Mouse (Mus musculus) layer of hippocampus, adult 9-10 months (tissue): ENCODE measurements around the gene Igf1r.

ENCODE experiments used
- DNase-seq: peaks from one replicate; pipeline ENCODE4 v3.0.0; 2022; ENCODE audit warnings: low spot score

Gene Igf1r

GRCm38 (mm10) chr7:68172776-68173175 is 220.1 kb downstream of the Igf1r start:
- no peak for DNase-seq

- DNase-seq, result no peak
These were observed 227.0 kb downstream of the Igf1r start for GRCm38 (mm10) chr7:68179672-68180071.

DNA sequence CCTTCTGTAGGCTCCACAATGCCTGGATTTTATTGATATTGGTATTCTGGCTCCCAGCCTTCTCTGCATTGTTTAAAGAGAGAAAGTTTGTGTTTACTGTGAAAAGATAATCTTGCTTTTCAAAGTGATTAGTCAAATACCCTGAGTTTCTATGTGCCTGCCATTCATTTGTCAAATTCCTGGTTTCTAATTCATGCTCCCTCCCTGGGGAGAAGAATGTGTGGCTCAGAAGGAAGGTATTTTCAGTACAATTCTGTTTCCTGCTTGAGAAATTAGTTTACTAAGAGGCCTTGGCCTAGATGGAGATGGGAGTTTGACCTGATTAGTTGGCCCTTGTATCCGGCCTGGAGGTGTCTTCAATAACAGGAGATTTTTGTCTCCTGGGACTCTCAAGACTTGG is 228.5 kb downstream of the Igf1r start:
- no peak for DNase-seq

- DNase-seq, result no peak
These were observed 229.4 kb downstream of the Igf1r start for GRCm38 (mm10) chr7:68182025-68182424.

- DNase-seq, result no peak
These were observed 230.1 kb downstream of the Igf1r start for GRCm38 (mm10) chr7:68182773-68183172.

DNA sequence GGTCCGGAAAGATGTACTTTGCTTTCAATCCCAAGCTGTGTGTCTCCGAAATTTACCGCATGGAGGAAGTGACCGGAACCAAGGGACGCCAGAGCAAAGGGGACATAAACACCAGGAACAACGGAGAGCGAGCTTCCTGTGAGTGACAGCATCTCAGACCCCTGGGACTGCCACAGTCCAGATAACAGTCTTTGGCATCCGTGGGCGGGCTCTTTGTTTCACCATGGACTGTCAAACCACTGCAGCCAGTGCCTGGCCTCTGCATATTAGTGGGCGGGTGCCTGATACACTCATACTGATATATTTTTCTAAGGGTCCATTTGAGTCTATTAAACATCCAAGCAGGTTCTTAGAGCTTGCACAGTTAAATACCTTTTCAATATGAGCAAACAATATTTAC is 230.8 kb downstream of the Igf1r start:
- no peak for DNase-seq

DNA sequence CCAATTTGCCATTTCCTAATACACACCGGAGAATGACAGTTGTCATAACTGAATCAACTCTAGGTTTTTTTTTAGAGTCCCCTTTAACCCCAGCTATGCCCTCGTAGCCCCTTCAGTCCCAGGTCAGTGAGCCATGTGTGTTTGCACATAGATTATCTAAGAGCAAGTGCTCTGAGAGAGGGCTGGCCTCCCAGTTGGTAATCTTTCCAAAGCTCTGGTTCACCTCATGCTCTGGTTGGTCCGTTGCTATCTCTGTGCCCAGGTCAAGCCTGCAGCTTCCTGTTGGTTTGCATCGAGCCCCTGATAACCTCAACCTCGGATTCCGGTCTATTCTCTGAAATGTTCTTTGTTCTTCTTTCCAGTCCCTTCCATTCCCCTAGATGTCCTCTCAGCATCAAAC is 236.6 kb downstream of the Igf1r start:
- no peak for DNase-seq

- no peak for DNase-seq
These were observed 237.2 kb downstream of the Igf1r start for GRCm38 (mm10) chr7:68189691-68190456.

GRCm38 (mm10) chr7:68193958-68194695 is 241.5 kb downstream of the Igf1r start:
- DNase-seq, result no peak

DNA sequence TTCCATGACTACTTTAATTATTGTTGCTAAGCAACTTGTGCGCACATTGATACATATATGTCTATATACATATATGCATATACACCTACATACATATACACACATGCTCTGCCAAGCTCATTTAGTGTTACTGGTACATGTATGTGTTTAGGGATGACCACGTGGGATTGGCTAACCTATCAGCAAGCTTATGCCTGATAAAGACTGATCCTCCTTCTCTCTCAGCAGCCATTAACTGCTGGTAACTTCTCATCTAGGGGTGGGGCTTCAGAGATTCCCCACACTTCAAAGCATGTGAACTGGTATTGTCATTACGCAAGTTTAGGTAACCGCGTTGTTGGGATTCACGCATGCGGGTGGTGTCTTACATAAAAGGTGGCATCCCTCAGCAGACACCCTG is 247.0 kb downstream of the Igf1r start:
- DNase-seq, result no peak

DNA sequence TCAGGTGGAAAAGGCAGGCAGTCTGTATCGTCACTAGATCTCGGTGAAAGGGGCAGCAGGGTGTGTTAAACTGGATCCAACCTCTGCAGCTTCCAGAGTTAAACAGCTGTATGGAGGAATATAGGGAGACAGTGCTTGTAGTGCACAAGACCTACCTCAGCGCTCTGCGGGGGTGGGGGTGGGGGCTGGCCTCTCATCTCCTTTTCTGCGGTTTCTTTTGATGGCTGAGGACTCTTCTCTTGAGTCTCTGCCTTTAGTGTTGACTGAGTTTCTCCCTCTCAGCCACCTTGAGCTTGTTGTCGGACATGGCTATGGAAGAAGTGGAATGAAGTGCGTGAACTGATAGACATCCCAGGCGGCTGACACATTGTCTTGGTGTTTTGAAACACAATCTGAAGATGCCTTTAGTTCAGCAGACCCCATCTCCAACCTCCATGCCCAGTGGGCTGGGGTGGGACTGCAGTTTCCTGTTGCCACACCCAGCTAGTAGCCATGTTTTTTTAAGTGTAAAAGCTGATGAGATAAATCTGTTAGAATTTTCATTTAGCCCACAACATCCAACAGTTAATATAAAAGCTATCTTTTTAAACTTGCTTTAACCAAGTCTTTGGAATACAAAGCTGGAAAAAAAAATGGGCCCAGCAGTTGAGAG is 253.3 kb downstream of the Igf1r start:
- DNase-seq, result no peak

- no peak for DNase-seq
These were observed 256.4 kb downstream of the Igf1r start for GRCm38 (mm10) chr7:68209039-68209438.

GRCm38 (mm10) chr7:68210417-68210816 is 257.8 kb downstream of the Igf1r start:
- DNase-seq, result no peak

DNA sequence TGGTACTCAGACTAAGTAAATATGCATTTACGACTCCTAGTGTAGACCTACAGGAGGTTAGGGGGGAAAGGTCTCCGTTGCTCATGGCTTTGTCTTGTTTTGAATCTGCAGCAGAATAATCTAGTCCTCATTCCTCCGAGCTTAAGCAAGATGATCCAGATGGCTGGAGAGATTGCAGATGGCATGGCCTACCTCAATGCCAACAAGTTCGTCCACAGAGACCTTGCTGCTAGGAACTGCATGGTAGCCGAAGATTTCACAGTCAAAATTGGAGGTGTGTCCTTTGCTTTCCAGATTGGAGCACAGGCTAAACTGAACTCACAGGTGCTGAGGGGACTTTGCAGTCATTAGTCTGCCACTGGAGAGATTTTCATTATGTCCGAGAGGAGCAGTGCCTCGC is 259.3 kb downstream of the Igf1r start:
- DNase-seq, result no peak

GRCm38 (mm10) chr7:68213842-68214241 is 261.2 kb downstream of the Igf1r start:
- no peak for DNase-seq

DNA sequence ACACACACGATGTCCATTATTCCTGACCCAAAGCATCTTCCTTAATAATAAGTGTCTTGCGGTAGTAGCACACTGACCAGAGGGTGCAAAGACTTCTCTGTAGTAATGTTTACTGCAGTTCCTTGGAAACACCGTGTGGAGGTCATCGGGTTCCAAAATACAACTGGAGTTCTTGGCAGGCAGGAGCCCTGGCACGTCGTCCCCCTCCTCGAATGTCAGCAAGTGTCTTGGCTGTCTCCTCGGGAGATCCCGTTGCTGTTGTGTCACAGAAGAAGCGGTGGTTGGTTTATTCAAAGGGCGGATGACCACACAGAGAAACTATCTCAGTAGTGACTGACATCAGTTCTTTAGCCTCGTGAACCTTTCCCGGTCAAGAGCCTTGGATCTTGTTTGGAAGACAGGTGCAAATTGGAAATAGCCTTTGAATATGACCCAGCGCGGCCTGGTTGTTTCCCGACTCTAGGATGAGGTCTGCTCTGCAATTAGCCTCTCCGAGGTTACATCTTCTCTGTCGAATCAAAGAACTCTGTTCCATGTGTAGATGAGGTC is 263.0 kb downstream of the Igf1r start:
- no peak for DNase-seq

- DNase-seq, result no peak
These were observed 266.3 kb downstream of the Igf1r start for GRCm38 (mm10) chr7:68218879-68219278.

GRCm38 (mm10) chr7:68221677-68222230 is 269.1 kb downstream of the Igf1r start:
- no peak for DNase-seq

DNA sequence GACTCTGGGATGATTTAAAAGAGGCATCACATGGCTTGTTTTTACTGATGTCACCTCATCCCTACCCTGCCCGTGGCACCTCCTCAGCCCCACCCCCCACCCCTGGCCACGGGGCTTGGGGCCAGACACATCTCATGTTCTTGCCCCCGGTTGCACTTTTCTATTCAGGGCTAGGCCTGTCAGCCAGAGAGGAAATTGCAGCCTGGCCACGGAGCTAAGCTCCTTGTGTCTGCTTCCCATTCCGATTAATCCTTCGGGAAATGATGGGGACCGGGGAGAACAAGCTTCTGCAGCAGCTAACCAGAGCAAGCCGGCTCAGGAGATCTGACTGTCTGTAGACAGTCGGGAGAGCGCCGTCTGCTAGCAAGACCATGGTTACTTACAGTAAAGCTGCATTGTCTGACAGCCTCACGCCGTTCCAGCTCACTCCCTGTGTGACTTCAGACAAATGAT is 270.8 kb downstream of the Igf1r start:
- DNase-seq, result no peak

DNA sequence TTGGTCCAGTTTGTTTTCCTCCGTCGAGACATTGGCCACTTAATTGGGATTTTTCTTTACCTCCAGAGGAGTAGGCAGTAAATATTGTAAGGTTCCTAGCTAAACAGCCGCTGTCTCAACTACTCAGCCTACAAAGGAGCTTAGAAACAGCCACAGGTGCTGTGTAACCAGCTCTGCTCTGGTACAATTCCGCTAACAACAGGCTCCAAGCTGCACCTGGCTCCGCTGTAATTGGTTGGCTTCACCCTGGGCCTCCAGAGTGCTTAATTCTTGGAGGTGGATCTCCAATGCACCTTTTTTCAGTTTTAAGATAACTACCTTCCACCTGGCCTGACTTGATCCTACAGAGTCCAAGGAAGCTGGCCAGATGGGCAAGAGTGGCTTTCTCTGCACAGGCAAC is 271.4 kb downstream of the Igf1r start:
- DNase-seq, result no peak

DNA sequence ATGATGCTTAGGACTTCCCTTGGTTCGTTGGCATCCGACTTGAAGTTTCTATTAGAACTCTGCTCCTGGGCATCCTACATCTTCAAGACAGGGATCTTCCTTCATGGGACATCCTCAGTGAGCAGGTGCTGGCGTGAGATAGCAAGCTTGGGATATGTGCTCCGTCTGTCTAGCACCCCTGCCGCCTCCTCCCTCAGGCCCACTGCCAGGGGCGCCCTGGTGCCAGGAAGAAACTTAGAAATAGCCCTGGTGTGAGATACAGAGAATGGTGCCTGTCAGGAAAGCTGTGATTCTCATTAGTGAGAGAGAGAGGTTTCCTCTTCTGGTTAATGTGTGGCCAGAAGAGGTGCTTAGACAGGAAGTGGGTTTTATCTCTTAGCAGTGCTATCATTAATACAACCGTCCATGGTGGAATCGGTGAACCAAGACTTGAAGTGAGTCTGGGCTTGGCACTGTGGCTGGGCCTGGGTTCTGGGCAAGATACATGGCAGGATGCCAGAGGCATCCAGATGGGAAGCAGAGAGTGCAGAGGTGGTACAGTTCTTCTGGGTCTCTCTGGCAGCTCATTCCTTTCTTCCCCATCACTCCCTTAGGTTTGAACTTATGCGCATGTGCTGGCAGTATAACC is 272.9 kb downstream of the Igf1r start:
- DNase-seq, result no peak

DNA sequence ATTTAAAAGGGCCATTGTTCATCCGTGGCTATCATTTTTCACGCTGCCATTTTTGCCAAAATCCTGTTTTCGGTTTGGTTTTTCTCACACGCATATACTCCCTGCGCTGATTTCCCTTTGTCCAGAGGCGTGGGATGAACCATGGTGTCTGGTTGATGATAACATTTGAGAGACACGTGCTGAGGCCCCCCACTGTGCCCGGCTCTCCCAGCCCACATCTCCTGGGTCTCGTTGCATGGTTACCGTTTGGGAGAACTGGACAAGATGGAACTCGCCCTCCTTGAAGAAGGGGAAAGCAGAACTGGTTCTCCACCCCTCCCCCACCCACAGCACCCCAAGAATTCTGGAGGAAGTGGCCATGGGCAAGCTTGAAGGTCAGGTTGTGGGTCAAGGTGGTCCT is 274.4 kb downstream of the Igf1r start:
- DNase-seq, result no peak
